Comparison of ENCODE assay signal across 8 mouse cellular contexts in the genomic region with DNA sequence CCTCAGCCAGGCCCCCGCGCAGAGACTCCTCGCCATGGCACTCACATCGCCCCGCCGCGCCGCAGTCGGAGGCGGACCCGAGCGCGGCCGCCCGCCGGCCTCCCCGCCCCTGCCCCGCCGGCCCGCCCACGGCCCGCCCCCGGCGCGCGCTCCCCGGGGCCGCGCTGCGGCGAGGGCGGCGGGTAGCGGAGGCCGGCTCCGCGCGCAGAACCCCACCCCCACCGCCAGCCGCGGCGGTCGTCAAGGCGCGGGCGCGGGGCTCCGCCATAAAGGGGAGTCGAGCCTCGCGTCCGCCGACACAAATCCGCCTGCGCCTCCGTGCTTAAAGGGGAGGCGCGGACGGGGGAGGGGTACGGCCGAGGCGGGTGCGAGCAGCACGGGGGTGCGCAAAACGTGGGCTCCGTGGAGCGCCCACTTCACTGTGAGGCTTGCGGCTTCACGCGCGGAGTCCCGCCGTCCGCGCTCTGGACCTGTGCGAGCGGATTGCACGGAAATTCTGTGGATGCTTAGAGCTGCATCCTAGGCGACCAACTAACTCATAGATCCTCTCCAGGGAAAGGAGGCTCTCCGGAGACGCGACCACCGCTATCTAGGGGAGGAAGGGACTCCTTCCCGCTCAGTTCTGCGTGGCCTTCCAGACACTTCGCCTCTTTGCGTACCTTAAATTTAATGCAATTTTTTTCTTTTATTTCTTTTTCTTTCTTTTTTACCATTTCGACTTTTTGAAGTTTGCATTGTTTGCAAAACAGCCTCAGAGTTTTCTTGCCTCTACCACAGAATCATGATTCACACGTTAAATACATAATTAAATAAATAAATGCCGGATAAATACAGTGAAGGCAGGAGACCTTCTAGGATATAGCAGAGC. TPM values are rescaled to one million over a fixed set of nuclear protein-coding genes. Genes with fewer than 3 reads are reported as not detected.
DNase-seq lines count a peak whose midpoint lies in the region; ATAC-seq and TF ChIP-seq lines count a peak whose summit lies in the region.

A gene (minus strand): TSS at position 119 of the 868 bp plus-strand sequence.

- TF ChIP-seq CTCF in embryonic fibroblast, embryonic 13.5 days (IDR thresholded peaks at IDR 0.05; ENCODE audit: borderline replicate concordance, insufficient read depth, low read length), result no peak

- H3K9me3 ChIP-seq in heart, embryonic 10.5 days, result no peaks in the 10 kb centered on the region
- H3K9me3 ChIP-seq in kidney, embryonic 16.5 days (ENCODE audit: low read length), result no peaks in the 10 kb centered on the region
- H3K9me3 ChIP-seq in liver, embryonic 11.5 days (ENCODE audit: control insufficient read depth, low read length), result no peaks in the 10 kb centered on the region

- H3K9ac ChIP-seq in kidney, embryonic 16.5 days (replicated peaks; ENCODE audit: low read length), result peak within 1 kb of the TSS; percentile 88
- H3K9ac ChIP-seq in liver, embryonic 11.5 days (ENCODE audit: low read depth, low read length), result peak within 1 kb of the TSS; percentile 88

- H3K4me1 ChIP-seq in embryonic fibroblast, embryonic 13.5 days (ENCODE audit: control insufficient read depth, insufficient read depth, low read length), result no peaks in the 10 kb centered on the region
- peaks cover 3% of the 10 kb centered on the region; the same call in 1 of the 2 replicates for H3K4me1 ChIP-seq in heart, embryonic 10.5 days
- H3K4me1 ChIP-seq in kidney, embryonic 16.5 days (ENCODE audit: insufficient read depth, low read length), result peaks cover 6% of the 10 kb centered on the region
- H3K4me1 ChIP-seq in liver, embryonic 11.5 days (replicated peaks; ENCODE audit: control insufficient read depth, insufficient read depth, low read length), result peaks cover 16% of the 10 kb centered on the region

- no peaks in the 10 kb centered on the region for H3K36me3 ChIP-seq in heart, embryonic 10.5 days
- no peaks in the 10 kb centered on the region for H3K36me3 ChIP-seq in kidney, embryonic 16.5 days (ENCODE audit: insufficient read depth, low read length)
- no peaks in the 10 kb centered on the region for H3K36me3 ChIP-seq in liver, embryonic 11.5 days (ENCODE audit: control insufficient read depth, insufficient read depth, low read length)
- H3K36me3 ChIP-seq in myocyte (ENCODE audit: control insufficient read depth, insufficient read depth), result no peaks in the 10 kb centered on the region

- H3ac ChIP-seq in myocyte (ENCODE audit: control insufficient read depth, insufficient read length), result peak within 1 kb of the TSS; percentile 93

- H3K79me2 ChIP-seq in myocyte (ENCODE audit: control insufficient read depth, insufficient read depth), result no peaks in the 10 kb centered on the region

- H3K27ac ChIP-seq in embryonic fibroblast, embryonic 13.5 days (ENCODE audit: insufficient read depth, low read length), result peak within 1 kb of the TSS; percentile 45; the same call in 1 of the 2 replicates
- H3K27ac ChIP-seq in heart, embryonic 10.5 days, result peak within 1 kb of the TSS; percentile 95
- H3K27ac ChIP-seq in kidney, embryonic 16.5 days (ENCODE audit: low read length), result peak within 1 kb of the TSS; percentile 87
- H3K27ac ChIP-seq in liver, embryonic 11.5 days (ENCODE audit: low read depth, low read length), result peak within 1 kb of the TSS; percentile 90

- H3K4me3 ChIP-seq in embryonic fibroblast, embryonic 13.5 days (ENCODE audit: insufficient read depth, low read length), result peak within 1 kb of the TSS; percentile 72
- peak within 1 kb of the TSS; percentile 87 for H3K4me3 ChIP-seq in heart, embryonic 10.5 days
- peak within 1 kb of the TSS; percentile 86 for H3K4me3 ChIP-seq in kidney, embryonic 16.5 days (ENCODE audit: low read length)
- H3K4me3 ChIP-seq in liver, embryonic 11.5 days (ENCODE audit: low read depth, low read length), result peak within 1 kb of the TSS; percentile 85
- peak within 1 kb of the TSS; percentile 39 for H3K4me3 ChIP-seq in myocyte

- WGBS in heart, embryonic 10.5 days, result 5% methylated on average over 83 of the region's 91 CpGs
- under 1% methylated on average over 66 of the region's 91 CpGs for WGBS in kidney, embryonic 16.5 days
- under 1% methylated on average over 70 of the region's 91 CpGs for WGBS in liver, embryonic 11.5 days

- peak; percentile 87 for DNase-seq in A20 (ENCODE audit: low read depth, low spot score)
- DNase-seq in adrenal gland, postnatal 14 days, result peak; percentile 90
- peak; percentile 93 for DNase-seq in heart, embryonic 10.5 days (ENCODE audit: low spot score)
- DNase-seq in liver, embryonic 11.5 days (ENCODE audit: low spot score), result peak; percentile 88
- DNase-seq in spleen, postnatal 36 days (ENCODE audit: low spot score in 2 of 2), result peak; percentile 87 to 88

- peak; percentile 95 for ATAC-seq in kidney, embryonic 16.5 days (ENCODE audit: low FRiP score, low TSS enrichment)
- ATAC-seq in liver, embryonic 11.5 days (replicated peaks; ENCODE audit: low FRiP score), result peak; percentile 91

- H3K4me2 ChIP-seq in kidney, embryonic 16.5 days (replicated peaks; ENCODE audit: low read depth, low read length), result peak within 1 kb of the TSS; percentile 72
- H3K4me2 ChIP-seq in liver, embryonic 11.5 days, result peak within 1 kb of the TSS; percentile 79
- peak within 1 kb of the TSS; percentile 89 for H3K4me2 ChIP-seq in myocyte (ENCODE audit: low read depth)

- TF ChIP-seq POLR2A in embryonic fibroblast, embryonic 13.5 days (IDR thresholded peaks at IDR 0.05; ENCODE audit: low read depth, low read length), result peak; percentile 42; the same call in 1 of the 2 replicates
- peak; percentile 64 for TF ChIP-seq POLR2A in myocyte (IDR thresholded peaks at IDR 0.05; ENCODE audit: insufficient read length, low read depth)

- H3K27me3 ChIP-seq in heart, embryonic 10.5 days (ENCODE audit: insufficient read depth, poor library complexity, severe bottlenecking), result no peaks in the 10 kb centered on the region
- H3K27me3 ChIP-seq in kidney, embryonic 16.5 days (ENCODE audit: insufficient read depth, low read length), result no peaks in the 10 kb centered on the region
- H3K27me3 ChIP-seq in liver, embryonic 11.5 days (replicated peaks; ENCODE audit: control insufficient read depth, insufficient read depth, low read length), result no peaks in the 10 kb centered on the region
- no peaks in the 10 kb centered on the region for H3K27me3 ChIP-seq in myocyte (ENCODE audit: control insufficient read depth, insufficient read depth, insufficient read length)

TF ChIP-seq in myocyte, 11 proteins besides CTCF, POLR2A, EP300 and RAD21:
- TF ChIP-seq MYOD1 (IDR thresholded peaks at IDR 0.05; ENCODE audit: control insufficient read depth in 1 of 3, insufficient read length in 2 of 3, low read depth in 2 of 3) (no peak), POLR2AphosphoS2 (IDR thresholded peaks at IDR 0.05; ENCODE audit: insufficient read length, low read depth) (peak; percentile 49)

RNA-seq across cellular contexts. Expression of the gene that starts here (rescaled TPM):
- total RNA-seq in adrenal gland, postnatal 14 days (2021), result 15.5 and 18.4 TPM in 2 replicates
- polyA plus RNA-seq in embryonic fibroblast, embryonic 13.5 days (2011; ENCODE audit: insufficient read length, low read depth, missing spikeins), result 8.0 and 15.4 TPM in 2 replicates
- polyA plus RNA-seq in heart, embryonic 10.5 days (2016; fragmentation: Nextera tagmentation; extraction: Ambion mirVana), result 18.6 and 20.0 TPM in 2 replicates
- polyA plus RNA-seq in kidney, embryonic 16.5 days (2015; fragmentation: Nextera tagmentation; extraction: Ambion mirVana), result 19.6 and 20.8 TPM in 2 replicates
- polyA plus RNA-seq in liver, embryonic 11.5 days (2014; fragmentation: Nextera tagmentation; extraction: Ambion mirVana), result 19.5 and 20.6 TPM in 2 replicates
- polyA plus RNA-seq in myocyte (2012; fragmentation: generic; extraction: Trizol), result 8.2 TPM

Comparison
In these comparisons a context has a peak if more than half of its experiments do, and no peak if none do; other contexts are left out.
1. Peak in every context shown above with its lines: DNase-seq, ATAC-seq, H3K4me3 ChIP-seq and H3K27ac ChIP-seq.
2. H3K27ac ChIP-seq: peak in every context shown above with its lines; median percentile 95 in heart, embryonic 10.5 days; 90 in liver, embryonic 11.5 days; 87 in kidney, embryonic 16.5 days; 45 in embryonic fibroblast, embryonic 13.5 days.